Mouse (Mus musculus) v-Abl transformed pro-B cells (cell line): ENCODE data around the gene Gm5941.
"Not testable (repeated sequence)": the region's sequence is repeated elsewhere in the genome, so short reads cannot be mapped to it uniquely, and the experiment has no call there.

Experiments
- in situ Hi-C, 2 experiments: fragments of 400-800 bp; cut with MboI; formaldehyde crosslinking; loops; one replicate each; pipeline ENCODE4 v1.15.1; 2025; ENCODE audit not compliant: unreplicated experiment in 2 of 2

The Gm5941 gene

GRCm38 (mm10) chrX:92489649-92490048, at the start of gene Gm5941:
Gene Gm5941, plus strand, starts transcription at chrX:92489949.
- in situ Hi-C loops: not testable (repeated sequence)

GRCm38 (mm10) chrX:92460496-92460895, 29.3 kb upstream of the Gm5941 start:
- in situ Hi-C loops: no loop called here

- in situ Hi-C loops: no loop called here
These were observed 25.0 kb upstream of the Gm5941 start for GRCm38 (mm10) chrX:92464773-92465172.

GRCm38 (mm10) chrX:92498254-92498653, 8.5 kb downstream of the Gm5941 start:
- in situ Hi-C loops: no loop called here

- in situ Hi-C loops: no loop called here
These were observed 38.1 kb downstream of the Gm5941 start for GRCm38 (mm10) chrX:92527826-92528225.
